In genomic region chr13:74850823-74851222, GRCm38 (mm10) we compare ENCODE assay signal across 16 mouse cellular contexts.
"Had no signal": no experiment of that assay in that cellular context is flagged by ENCODE, and none has a peak within 500 bp of the region (broad histone marks: within the 10 kb centered on the region; RNA-seq: fewer than 3 reads in every experiment).

No protein-coding gene starts in this region.

- H3K27me3 ChIP-seq: lung, embryonic 15.5 days; megakaryocyte, embryonic 14.5 days; midbrain, embryonic 12.5 days; midbrain, embryonic 15.5 days; neural tube, embryonic 12.5 days; stomach, embryonic 15.5 days had no signal

- H3K4me2 ChIP-seq: lung, embryonic 15.5 days; midbrain, embryonic 12.5 days; midbrain, embryonic 15.5 days; neural tube, embryonic 12.5 days; stomach, embryonic 15.5 days had no signal

- H3K9ac ChIP-seq: liver, postnatal 0 days; lung, embryonic 15.5 days; midbrain, embryonic 12.5 days; midbrain, embryonic 15.5 days; neural tube, embryonic 12.5 days; stomach, embryonic 15.5 days had no signal

- H3K4me1 ChIP-seq: lung, embryonic 15.5 days; midbrain, embryonic 12.5 days; midbrain, embryonic 15.5 days; neural tube, embryonic 12.5 days; stomach, embryonic 15.5 days had no signal

- H3K9me3 ChIP-seq: lung, embryonic 15.5 days; midbrain, embryonic 12.5 days; midbrain, embryonic 15.5 days; neural tube, embryonic 12.5 days; stomach, embryonic 15.5 days had no signal

- ATAC-seq: liver, postnatal 0 days; lung, postnatal 0 days; midbrain, embryonic 15.5 days had no signal

- DNase-seq: liver, postnatal 0 days; lung, adult 2 months; lung, postnatal 14 days; lung, postnatal 36 days; right cerebral cortex, postnatal 14 days; thymus, adult 2 months; thymus, postnatal 36 days had no signal

- H3K4me3 ChIP-seq: lung, embryonic 15.5 days; megakaryocyte, embryonic 14.5 days; midbrain, embryonic 12.5 days; midbrain, embryonic 15.5 days; neural tube, embryonic 12.5 days; stomach, embryonic 15.5 days had no signal

- H3K36me3 ChIP-seq: lung, embryonic 15.5 days; midbrain, embryonic 12.5 days; midbrain, embryonic 15.5 days; neural tube, embryonic 12.5 days; stomach, embryonic 15.5 days had no signal

- H3K27ac ChIP-seq: lung, embryonic 15.5 days; macrophage; midbrain, embryonic 12.5 days; midbrain, embryonic 15.5 days; neural tube, embryonic 12.5 days; stomach, embryonic 15.5 days; stomach, postnatal 0 days had no signal
